Mouse (Mus musculus) liver, embryonic 14.5 days (tissue): ENCODE measurements around the gene Plekha4. TPM values are rescaled to one million over a fixed set of nuclear protein-coding genes. Genes with fewer than 3 reads are reported as not detected.
"Not testable (repeated sequence)": the region's sequence is repeated elsewhere in the genome, so short reads cannot be mapped to it uniquely, and the experiment has no call there.

Experiments
- ATAC-seq: fragments of 200-750 bp; cut with Nextera tagmentation; 2 replicates; pipeline ENCODE4 v1.8.0; 2017; ENCODE audit warnings: moderate number of reproducible peaks, mild to moderate bottlenecking, moderate library complexity; ENCODE audit not compliant: insufficient read depth
- DNase-seq, 3 experiments: peaks; one replicate each; pipeline ENCODE4 v3.0.0-alpha.2; 2012 to 2013; ENCODE audit warnings: low read depth in 3 of 3, low spot score in 3 of 3
- H3K27ac ChIP-seq: fragments of 300-500 bp; sonication (generic); 2 replicates; pipeline ENCODE4 v1.5.1; 2014; ENCODE audit warnings: moderate library complexity, mild to moderate bottlenecking, control low read depth, inconsistent platforms
- H3K27me3 ChIP-seq: fragments of 300-500 bp; sonication (generic); 2 replicates; pipeline ENCODE4 v1.6.1; 2014; ENCODE audit warnings: mild to moderate bottlenecking, low read length, moderate library complexity; ENCODE audit not compliant: control insufficient read depth, insufficient read depth
- H3K36me3 ChIP-seq: fragments of 300-500 bp; sonication (generic); replicated peaks from 2 replicates; pipeline ENCODE4 v1.6.1; 2014; ENCODE audit warnings: low read depth; ENCODE audit not compliant: control insufficient read depth, insufficient read depth
- H3K4me1 ChIP-seq, 2 experiments: fragments of 200-500 bp in 1 of 2; fragments of 300-500 bp in 1 of 2; sonication (generic) in 1 of 2; replicated peaks; 2 replicates each; pipeline ENCODE4 v1.6.1; 2012 to 2014; ENCODE audit warnings: antibody characterized with exemption in 1 of 2, inconsistent platforms in 1 of 2, low read length in 1 of 2; ENCODE audit not compliant: control insufficient read depth in 2 of 2, insufficient read depth in 2 of 2
- H3K4me2 ChIP-seq: fragments of 300-500 bp; sonication (generic); 2 replicates; pipeline ENCODE4 v1.6.1; 2014; ENCODE audit warnings: low read depth, mild to moderate bottlenecking, control low read depth, moderate library complexity
- H3K4me3 ChIP-seq, 2 experiments: fragments of 200-500 bp in 1 of 2; fragments of 300-500 bp in 1 of 2; sonication (generic) in 1 of 2; 2 replicates each; pipeline ENCODE4 v1.5.1; 2012 to 2014; ENCODE audit warnings: low read depth in 2 of 2, low read length in 2 of 2, mild to moderate bottlenecking in 2 of 2, control low read depth in 1 of 2, inconsistent platforms in 1 of 2, moderate library complexity in 1 of 2; ENCODE audit not compliant: insufficient read depth in 1 of 2
- H3K9ac ChIP-seq: fragments of 300-500 bp; sonication (generic); replicated peaks from 2 replicates; pipeline ENCODE4 v1.6.1; 2014; ENCODE audit warnings: mild to moderate bottlenecking, control low read depth, moderate library complexity
- H3K9me3 ChIP-seq: fragments of 300-500 bp; sonication (generic); 2 replicates; pipeline ENCODE4 v1.6.1; 2016; ENCODE audit warnings: low read length, mixed read lengths; ENCODE audit not compliant: control insufficient read depth
- CTCF ChIP-seq: IDR thresholded peaks from 2 replicates; pipeline ENCODE4 v1.5.1; 2016; ENCODE audit warnings: antibody characterized with exemption, low read depth, control low read depth
- EP300 ChIP-seq: IDR thresholded peaks from 2 replicates; pipeline ENCODE4 v1.6.1; 2016; ENCODE audit warnings: antibody characterized with exemption, low read depth
- WGBS: fragments of 180-500 bp; shearing (Covaris S2); extraction: QIAGEN DNeasy Blood & Tissue Kit; methylation state at CpG from one replicate; pipeline ENCODE4 v1.1.7; 2014; ENCODE audit not compliant: insufficient replicate concordance; 5-methylcytosine and 5-hydroxymethylcytosine counted together
- polyA plus RNA-seq, 2 experiments: library from polyadenylated mRNA; depleted of rRNA in 1 of 2; stranded (reverse) in 1 of 2; unstranded in 1 of 2; fragments of >200 nt; fragmentation: Nextera tagmentation in 1 of 2; extraction: Ambion mirVana in 1 of 2; gene quantifications; 2 replicates each; pipeline versions ENCODE4 v1.2.1 to v1.2.3; 2012 to 2014

Plekha4 gene
- polyA plus RNA-seq (2012; rRNA removed) (0.52 and 0.90 TPM in 2 replicates), polyA plus RNA-seq (2014; fragmentation: Nextera tagmentation; extraction: Ambion mirVana) (0.40 and 0.41 TPM in 2 replicates)

DNA sequence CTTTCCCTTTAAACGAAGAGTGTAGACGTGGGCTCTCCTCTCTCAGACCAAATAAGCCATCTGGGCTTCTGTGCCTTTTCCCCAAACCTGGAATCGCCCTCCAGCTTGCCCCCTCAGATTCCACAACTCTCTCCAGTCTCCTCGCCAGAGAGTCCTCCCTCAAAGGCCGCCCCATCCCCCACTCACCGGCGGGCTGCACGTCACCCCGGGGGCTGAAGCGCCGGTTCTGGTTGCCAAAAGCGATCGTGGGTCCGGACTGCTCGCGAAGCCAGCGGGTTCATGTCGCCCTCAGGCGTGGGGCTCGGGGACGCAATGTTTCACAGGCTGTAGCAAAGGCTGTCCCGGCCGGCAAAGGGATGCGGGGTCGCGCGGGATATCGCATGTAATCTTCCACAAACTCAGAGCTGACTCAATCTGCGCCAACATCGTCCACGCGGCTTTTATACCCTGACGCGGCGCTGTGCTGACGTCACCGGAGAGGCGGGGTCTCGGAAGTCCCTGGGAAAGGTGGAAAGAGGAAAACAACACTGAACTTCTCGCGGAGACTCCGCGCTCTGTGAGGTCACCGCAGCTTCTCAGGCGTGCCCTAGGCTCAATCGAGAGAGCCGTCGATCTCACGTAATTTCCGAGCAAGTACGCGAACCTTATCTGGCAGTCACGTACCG is at the start of gene Plekha4, which contains the start of gene Ppp1r15a:
Gene Plekha4 (plus strand): TSS at position 522 of the 665 bp plus-strand sequence.
Gene Ppp1r15a (minus strand): TSS at position 460 of the 665 bp plus-strand sequence.
- WGBS: under 1% methylated on average over 54 of the region's 54 CpGs
- ATAC-seq (peak; percentile 71), DNase-seq (peak; percentile 94 to 96 (median 96))
- peaks cover 6 to 8% of the 10 kb centered on the region in 2 experiments; a peak in 3 of 4 replicates for H3K4me1 ChIP-seq
- H3K4me2 ChIP-seq: peak within 1 kb of the TSS; percentile 88
- H3K36me3 ChIP-seq: peaks cover 38% of the 10 kb centered on the region
- TF ChIP-seq EP300 (peak; percentile 41; the same call in 1 of the 2 replicates), CTCF (no peak)
- peak within 1 kb of the TSS; percentile 99 for H3K9ac ChIP-seq
- H3K4me3 ChIP-seq: peak within 1 kb of the TSS; percentile 76 to 88
- no peaks in the 10 kb centered on the region for H3K9me3 ChIP-seq
- H3K27me3 ChIP-seq: no peaks in the 10 kb centered on the region
- H3K27ac ChIP-seq: peak within 1 kb of the TSS; percentile 100

DNA sequence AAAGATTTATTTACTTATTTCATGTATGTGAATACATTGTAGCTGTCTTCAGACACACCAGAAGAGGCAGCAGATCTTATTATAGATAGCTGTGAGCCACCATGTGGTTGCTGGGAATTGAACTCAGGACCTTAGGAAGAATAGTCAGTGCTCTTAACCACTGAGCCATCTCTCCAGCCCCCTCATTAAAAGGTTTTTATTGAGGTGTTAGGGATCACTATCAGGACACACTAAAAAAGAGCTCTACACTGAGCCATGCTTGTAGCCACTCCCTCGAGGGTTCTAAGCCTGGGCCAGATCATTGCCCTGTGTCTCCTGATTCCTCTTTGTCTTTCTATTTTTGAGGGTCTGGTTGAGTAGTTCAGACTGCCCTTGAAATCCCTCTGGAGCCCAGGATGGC is 49.7 kb upstream of the Plekha4 start:
- Histone ChIP-seq H3K4me1 (peaks cover 7 to 13% of the 10 kb centered on the region in 2 experiments), H3K4me2 (no peak overlapping the region), H3K9ac (no peak overlapping the region), H3K36me3 (no peaks in the 10 kb centered on the region), H3K27ac (no peak overlapping the region), H3K4me3 (no peak overlapping the region), H3K27me3 (no peaks in the 10 kb centered on the region), H3K9me3 (no peaks in the 10 kb centered on the region)
- DNase-seq (no peak), ATAC-seq (no peak)
- TF ChIP-seq EP300 (no peak), CTCF (no peak)
- WGBS: 31% methylated on average over 1 of the region's 1 CpGs

DNA sequence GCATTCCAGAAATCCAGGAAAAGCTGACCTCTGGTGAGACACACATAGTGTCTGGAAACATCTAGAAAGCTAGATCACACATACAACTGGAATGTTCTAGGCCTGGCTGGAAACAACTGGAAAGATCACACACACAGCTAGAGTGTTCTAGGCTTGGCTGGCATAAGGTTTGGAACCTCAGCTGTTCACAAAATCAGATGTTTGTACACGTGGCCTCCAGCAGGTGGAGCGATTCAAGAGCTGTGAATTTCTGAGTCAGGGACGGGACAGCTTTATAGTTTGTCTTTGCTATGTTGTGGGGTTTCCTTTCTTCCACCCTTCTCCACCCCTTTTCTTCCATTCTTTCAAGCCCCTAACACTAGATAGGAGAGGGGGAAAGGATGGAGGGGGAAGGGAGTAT is 49.1 kb upstream of the Plekha4 start:
- WGBS: 11% methylated on average over 3 of the region's 3 CpGs
- Histone ChIP-seq H3K4me2 (no peak overlapping the region), H3K9ac (no peak overlapping the region), H3K27me3 (no peaks in the 10 kb centered on the region), H3K27ac (no peak overlapping the region), H3K4me3 (no peak overlapping the region), H3K9me3 (no peaks in the 10 kb centered on the region), H3K36me3 (no peaks in the 10 kb centered on the region), H3K4me1 (peaks cover 7 to 17% of the 10 kb centered on the region in 2 experiments)
- TF ChIP-seq EP300 (no peak), CTCF (peak; percentile 85)
- DNase-seq: no peak
- no peak for ATAC-seq

DNA sequence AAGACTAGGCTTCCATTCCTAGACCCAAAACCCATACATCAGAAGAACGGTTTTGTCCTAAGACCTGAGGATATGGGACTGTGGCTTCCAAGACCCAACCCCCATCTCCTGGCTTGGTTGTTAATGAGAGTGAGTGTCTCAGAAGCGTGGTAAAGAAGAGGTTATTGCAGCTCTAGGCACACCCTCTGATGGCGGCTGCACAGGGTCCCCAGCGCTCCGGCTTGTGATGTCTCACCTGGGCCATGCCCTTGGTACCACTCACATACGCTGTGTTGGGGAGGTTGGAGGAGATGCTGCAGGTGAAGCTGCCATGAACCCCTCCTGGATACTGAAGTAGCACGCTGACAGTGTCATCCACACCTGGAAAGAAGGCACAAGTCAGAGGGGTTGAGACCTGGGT is 47.4 kb upstream of the Plekha4 start:
- Histone ChIP-seq H3K9ac (no peak overlapping the region), H3K4me2 (no peak overlapping the region), H3K27me3 (no peaks in the 10 kb centered on the region), H3K36me3 (no peaks in the 10 kb centered on the region), H3K4me3 (no peak overlapping the region), H3K9me3 (no peaks in the 10 kb centered on the region), H3K27ac (no peak overlapping the region), H3K4me1 (peaks cover 10 to 22% of the 10 kb centered on the region in 2 experiments)
- 87% methylated on average over 7 of the region's 7 CpGs for WGBS
- no peak for TF ChIP-seq EP300
- no peak for TF ChIP-seq CTCF
- ATAC-seq (no peak), DNase-seq (no peak)

DNA sequence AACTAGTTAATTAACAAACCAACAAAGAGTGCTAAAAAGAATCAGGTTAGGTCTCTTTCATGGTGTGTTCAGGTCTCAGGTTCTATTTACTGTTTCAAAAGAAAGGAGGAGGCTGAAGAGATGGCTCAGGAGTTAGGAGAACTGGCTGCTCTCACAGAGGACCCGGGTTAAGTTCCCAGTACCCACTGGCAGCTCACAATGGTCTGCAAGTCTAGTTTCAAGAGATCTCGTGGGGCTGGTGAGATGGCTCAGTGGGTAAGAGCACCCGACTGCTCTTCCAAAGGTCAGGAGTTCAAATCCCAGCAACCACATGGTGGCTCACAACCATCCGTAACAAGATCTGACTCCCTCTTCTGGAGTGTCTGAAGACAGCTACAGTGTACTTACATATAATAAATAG is 45.8 kb upstream of the Plekha4 start:
- not testable (repeated sequence) for H3K9me3 ChIP-seq, H3K36me3 ChIP-seq, H3K4me3 ChIP-seq, H3K27me3 ChIP-seq, ATAC-seq, H3K9ac ChIP-seq, DNase-seq, H3K4me2 ChIP-seq, H3K27ac ChIP-seq
- peaks cover 7 to 17% of the 10 kb centered on the region in 2 experiments for H3K4me1 ChIP-seq
- 66% methylated on average over 3 of the region's 4 CpGs for WGBS
